Mouse (Mus musculus) inflammation-experienced regulatory T-cells, adult 6 months (primary cell): Measurements from ENCODE around the gene Trim28. TPM values are rescaled to one million over a fixed set of nuclear protein-coding genes. Genes with fewer than 3 reads are reported as not detected.

Source experiments
- ATAC-seq: one replicate; pipeline ENCODE4 v1.8.0; 2017
- polyA plus RNA-seq, 3 experiments: library from polyadenylated mRNA; unstranded; fragments of 100-300 nt; shearing (Covaris generic); gene quantifications; one replicate each; pipeline ENCODE4 v1.2.1; 2017

Gene Trim28
- polyA plus RNA-seq, 3 experiments from 2014 or later, result 42.1 to 76.8 (median 57.0) TPM

- ATAC-seq, result peak; percentile 63
Observed at GRCm38 (mm10) chr7:13034148-13034977, 35.4 kb downstream of the Trim28 start, which contains the start of gene Chmp2a. TSS of gene Chmp2a (minus strand) at chr7:13034807.

GRCm38 (mm10) chr7:13035211-13035855 lies 36.4 kb downstream of the Trim28 start:
- no peak for ATAC-seq

- ATAC-seq, result no peak
Observed at GRCm38 (mm10) chr7:13036806-13037205, 37.9 kb downstream of the Trim28 start.

GRCm38 (mm10) chr7:13037366-13037765 lies 38.5 kb downstream of the Trim28 start:
- no peak for ATAC-seq

GRCm38 (mm10) chr7:13037901-13038555 lies 39.1 kb downstream of the Trim28 start, which contains the start of gene Ube2m:
TSS of gene Ube2m (minus strand) at chr7:13038275.
- ATAC-seq, result peak; percentile 71

GRCm38 (mm10) chr7:13038621-13039169 lies 39.8 kb downstream of the Trim28 start:
- no peak for ATAC-seq

GRCm38 (mm10) chr7:13039181-13039580 lies 40.3 kb downstream of the Trim28 start:
- no peak for ATAC-seq

GRCm38 (mm10) chr7:13041256-13041655 lies 42.3 kb downstream of the Trim28 start:
- no peak for ATAC-seq

GRCm38 (mm10) chr7:13042511-13042910 lies 43.6 kb downstream of the Trim28 start:
- ATAC-seq, result no peak

GRCm38 (mm10) chr7:13043120-13043444 lies 44.2 kb downstream of the Trim28 start:
- no peak for ATAC-seq

- no peak for ATAC-seq
Observed at GRCm38 (mm10) chr7:13043445-13044253, 44.7 kb downstream of the Trim28 start.

- ATAC-seq, result no peak
Observed at GRCm38 (mm10) chr7:13044254-13044625, 45.3 kb downstream of the Trim28 start.

- peak; percentile 90 for ATAC-seq
Observed at GRCm38 (mm10) chr7:13046084-13046483, 47.2 kb downstream of the Trim28 start.

GRCm38 (mm10) chr7:13053001-13053400 lies 54.1 kb downstream of the Trim28 start:
- ATAC-seq, result no peak

- no peak for ATAC-seq
Observed at GRCm38 (mm10) chr7:13053501-13053900, 54.6 kb downstream of the Trim28 start.

- ATAC-seq, result peak; percentile 42
Observed at GRCm38 (mm10) chr7:13053961-13054286, 55.0 kb downstream of the Trim28 start.

GRCm38 (mm10) chr7:13054287-13055010 lies 55.5 kb downstream of the Trim28 start, which contains the start of gene Mzf1:
TSS of gene Mzf1 (minus strand) at chr7:13054764.
- peak; percentile 94 for ATAC-seq

- no peak for ATAC-seq
Observed at GRCm38 (mm10) chr7:13056913-13057700, 58.2 kb downstream of the Trim28 start.

- no peak for ATAC-seq
Observed at GRCm38 (mm10) chr7:13059536-13059935, 60.6 kb downstream of the Trim28 start.

- peak; percentile 41 for ATAC-seq
Observed at GRCm38 (mm10) chr7:13063399-13063798, 64.5 kb downstream of the Trim28 start.

- ATAC-seq, result no peak
Observed at GRCm38 (mm10) chr7:13072293-13072692, 73.4 kb downstream of the Trim28 start.
